10 mouse cellular contexts compared by ENCODE assay signal in the genomic region with DNA sequence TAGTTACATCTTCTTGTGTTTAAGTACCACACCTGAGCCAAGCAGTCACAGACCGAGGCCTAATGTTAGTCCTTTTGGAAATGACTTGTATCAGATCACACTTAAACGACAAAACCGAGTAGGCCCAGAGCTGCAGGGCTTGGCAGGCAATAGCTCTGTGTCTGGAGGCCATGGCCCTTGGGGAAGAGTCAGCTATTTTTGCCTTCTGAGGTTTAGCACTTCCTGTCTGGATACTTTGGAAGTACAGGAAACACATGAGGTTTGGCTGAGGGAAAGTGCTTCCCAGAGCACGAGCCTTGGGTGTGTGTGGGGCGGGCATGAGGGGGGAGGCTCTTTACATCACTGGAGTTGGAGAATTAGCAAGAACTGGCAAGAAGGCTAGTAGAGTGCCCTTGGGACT. TPM values are rescaled to one million over a fixed set of nuclear protein-coding genes. Genes with fewer than 3 reads are reported as not detected.
DNase-seq lines count a peak whose midpoint lies in the region; ATAC-seq and TF ChIP-seq lines count a peak whose summit lies in the region.
"Had no signal": no experiment of that assay in that cellular context is flagged by ENCODE, and none has a peak within 500 bp of the region (broad histone marks: within the 10 kb centered on the region; RNA-seq: fewer than 3 reads in every experiment).

No protein-coding gene starts in this region.

- ATAC-seq in embryonic facial prominence, embryonic 14.5 days (ENCODE audit: low read depth) = 0 out of 2 replicates have a peak, but pooled peaks have one; percentile 33
- ATAC-seq in megakaryocyte, adult 5-6 weeks (ENCODE audit: poor library complexity, severe bottlenecking) = no peak
- ATAC-seq in hindbrain, embryonic 16.5 days = no peak
- ATAC-seq: intestine, embryonic 15.5 days had no signal

- H3K36me3 ChIP-seq in embryonic facial prominence, embryonic 14.5 days (ENCODE audit: control insufficient read depth, insufficient read depth, low read length) = no peaks in the 10 kb centered on the region
- no peaks in the 10 kb centered on the region for H3K36me3 ChIP-seq in embryonic facial prominence, embryonic 10.5 days (replicated peaks)
- H3K36me3 ChIP-seq in megakaryocyte, embryonic 14.5 days (replicated peaks; ENCODE audit: low read length) = no peaks in the 10 kb centered on the region
- no peaks in the 10 kb centered on the region for H3K36me3 ChIP-seq in kidney, adult 2 months (ENCODE audit: control insufficient read depth, insufficient read depth, low read length)
- H3K36me3 ChIP-seq in hindbrain, embryonic 16.5 days (ENCODE audit: control insufficient read depth, insufficient read depth, low read length) = no peaks in the 10 kb centered on the region
- H3K36me3 ChIP-seq: intestine, embryonic 15.5 days had no signal

- peak; percentile 50 for DNase-seq in embryonic facial prominence, embryonic 14.5 days (ENCODE audit: low spot score)
- DNase-seq in embryonic facial prominence, embryonic 10.5 days (ENCODE audit: low spot score) = no peak
- DNase-seq in kidney, adult 2 months = peak; percentile 83
- no peak for DNase-seq in T-cell, adult 2 months (ENCODE audit: low spot score)
- DNase-seq in thymus, postnatal 25 days = no peak

- no peak overlapping the region for H3K4me3 ChIP-seq in embryonic facial prominence, embryonic 14.5 days (ENCODE audit: low read depth, low read length)
- no peak overlapping the region for H3K4me3 ChIP-seq in embryonic facial prominence, embryonic 10.5 days
- H3K4me3 ChIP-seq in megakaryocyte, embryonic 14.5 days (replicated peaks) = peak overlapping the region; percentile 12
- H3K4me3 ChIP-seq in kidney, adult 2 months (ENCODE audit: insufficient read depth, low read depth, low read length) = no peak overlapping the region
- H3K4me3 ChIP-seq in hindbrain, embryonic 16.5 days (ENCODE audit: low read length) = no peak overlapping the region
- H3K4me3 ChIP-seq: intestine, embryonic 15.5 days had no signal

- no peak overlapping the region for H3K9ac ChIP-seq in embryonic facial prominence, embryonic 14.5 days (ENCODE audit: low read depth, low read length)
- H3K9ac ChIP-seq in hindbrain, embryonic 16.5 days (ENCODE audit: low read depth, low read length) = no peak overlapping the region
- H3K9ac ChIP-seq: intestine, embryonic 15.5 days had no signal

- H3K4me1 ChIP-seq in embryonic facial prominence, embryonic 14.5 days (ENCODE audit: control insufficient read depth, insufficient read depth, low read length) = peaks cover 3% of the 10 kb centered on the region; the same call in 1 of the 2 replicates
- 0 out of 2 replicates have a peak, but pooled peaks cover 3% of the 10 kb centered on the region for H3K4me1 ChIP-seq in embryonic facial prominence, embryonic 10.5 days
- peaks cover 94% of the 10 kb centered on the region for H3K4me1 ChIP-seq in megakaryocyte, embryonic 14.5 days
- H3K4me1 ChIP-seq in kidney, adult 2 months (ENCODE audit: control insufficient read depth, insufficient read depth, low read length) = 0 out of 2 replicates have a peak, but pooled peaks cover 3% of the 10 kb centered on the region
- no peaks in the 10 kb centered on the region for H3K4me1 ChIP-seq in hindbrain, embryonic 16.5 days (ENCODE audit: control insufficient read depth, insufficient read depth, low read depth, low read length)
- H3K4me1 ChIP-seq: intestine, embryonic 15.5 days had no signal

- WGBS in embryonic facial prominence, embryonic 14.5 days = 45% methylated on average over 5 of the region's 5 CpGs
- WGBS in embryonic facial prominence, embryonic 10.5 days = 66% methylated on average over 5 of the region's 5 CpGs
- 55% methylated on average over 5 of the region's 5 CpGs for WGBS in kidney, adult 2 months
- 79% methylated on average over 5 of the region's 5 CpGs for WGBS in hindbrain, embryonic 16.5 days

- H3K27me3 ChIP-seq in embryonic facial prominence, embryonic 14.5 days (replicated peaks; ENCODE audit: control insufficient read depth, insufficient read depth, low read length) = no peaks in the 10 kb centered on the region
- H3K27me3 ChIP-seq in embryonic facial prominence, embryonic 10.5 days (replicated peaks; ENCODE audit: low read depth, poor library complexity, severe bottlenecking) = no peaks in the 10 kb centered on the region
- no peaks in the 10 kb centered on the region for H3K27me3 ChIP-seq in megakaryocyte, embryonic 14.5 days (replicated peaks)
- H3K27me3 ChIP-seq in kidney, adult 2 months (replicated peaks; ENCODE audit: control insufficient read depth, insufficient read depth, low read length) = no peaks in the 10 kb centered on the region
- H3K27me3 ChIP-seq in hindbrain, embryonic 16.5 days (replicated peaks; ENCODE audit: control insufficient read depth, insufficient read depth, low read length) = no peaks in the 10 kb centered on the region
- H3K27me3 ChIP-seq: intestine, embryonic 15.5 days had no signal

- no peaks in the 10 kb centered on the region for H3K9me3 ChIP-seq in embryonic facial prominence, embryonic 14.5 days (ENCODE audit: control insufficient read depth, low read length)
- H3K9me3 ChIP-seq in embryonic facial prominence, embryonic 10.5 days = no peaks in the 10 kb centered on the region
- H3K9me3 ChIP-seq in megakaryocyte, embryonic 14.5 days = no peaks in the 10 kb centered on the region
- H3K9me3 ChIP-seq in hindbrain, embryonic 16.5 days (ENCODE audit: control insufficient read depth, low read length) = no peaks in the 10 kb centered on the region
- H3K9me3 ChIP-seq: intestine, embryonic 15.5 days had no signal

- H3K27ac ChIP-seq in embryonic facial prominence, embryonic 14.5 days (replicated peaks; ENCODE audit: low read depth, low read length) = no peak overlapping the region
- no peak overlapping the region for H3K27ac ChIP-seq in embryonic facial prominence, embryonic 10.5 days (replicated peaks)
- peak overlapping the region; percentile 64 for H3K27ac ChIP-seq in kidney, adult 2 months (ENCODE audit: insufficient read depth, low read depth, low read length)
- H3K27ac ChIP-seq in hindbrain, embryonic 16.5 days (ENCODE audit: low read depth, low read length) = no peak overlapping the region
- H3K27ac ChIP-seq: intestine, embryonic 15.5 days; stomach, postnatal 0 days had no signal

- H3K4me2 ChIP-seq in embryonic facial prominence, embryonic 14.5 days (ENCODE audit: low read depth, low read length) = no peak overlapping the region
- no peak overlapping the region for H3K4me2 ChIP-seq in hindbrain, embryonic 16.5 days (ENCODE audit: low read length)
- H3K4me2 ChIP-seq: intestine, embryonic 15.5 days had no signal

- no peak for TF ChIP-seq CTCF in kidney, adult 2 months (conservative IDR thresholded peaks at IDR 0.05; ENCODE audit: insufficient read depth, insufficient read length, low read depth, low read length)

- no peak for TF ChIP-seq POLR2A in kidney, adult 2 months (IDR thresholded peaks at IDR 0.05; ENCODE audit: low read depth, low read length)

RNA-seq across cellular contexts. Expression of a gene that starts 13.7 kb away (rescaled TPM):
- 6.8 and 8.5 TPM in 2 replicates for polyA plus RNA-seq in embryonic facial prominence, embryonic 14.5 days (2014; fragmentation: Nextera tagmentation; extraction: Ambion mirVana)
- polyA plus RNA-seq in embryonic facial prominence, embryonic 10.5 days (2016; fragmentation: Nextera tagmentation; extraction: Ambion mirVana) = 5.8 and 6.6 TPM in 2 replicates
- 0.60 and 0.77 TPM in 2 replicates for polyA plus RNA-seq in megakaryocyte, embryonic 14.5 days (2012; ENCODE audit: insufficient read depth, low replicate concordance)
- total RNA-seq in megakaryocyte, adult 5-6 weeks (2015) = 3.6 and 5.8 TPM in 2 replicates
- total RNA-seq in megakaryocyte, adult 5-6 weeks (2017) = 5.2 and 7.8 TPM in 2 replicates
- polyA plus RNA-seq in kidney, adult 2 months (2012; rRNA removed) = 4.9 and 5.0 TPM in 2 replicates
- polyA plus RNA-seq in hindbrain, embryonic 16.5 days (2015; fragmentation: Nextera tagmentation; extraction: Ambion mirVana) = 7.3 and 7.8 TPM in 2 replicates

RNA-seq across cellular contexts. Expression of a gene that starts 14.7 kb away (rescaled TPM):
- 41.6 and 58.0 TPM in 2 replicates for polyA plus RNA-seq in embryonic facial prominence, embryonic 14.5 days (2014; fragmentation: Nextera tagmentation; extraction: Ambion mirVana)
- 8.4 and 8.5 TPM in 2 replicates for polyA plus RNA-seq in embryonic facial prominence, embryonic 10.5 days (2016; fragmentation: Nextera tagmentation; extraction: Ambion mirVana)
- 2.1 and 12.5 TPM in 2 replicates for polyA plus RNA-seq in megakaryocyte, embryonic 14.5 days (2012; ENCODE audit: insufficient read depth, low replicate concordance)
- total RNA-seq in megakaryocyte, adult 5-6 weeks (2015) = 32.9 and 40.5 TPM in 2 replicates
- 16.4 and 20.6 TPM in 2 replicates for total RNA-seq in megakaryocyte, adult 5-6 weeks (2017)
- 42.6 and 49.1 TPM in 2 replicates for polyA plus RNA-seq in kidney, adult 2 months (2012; rRNA removed)
- polyA plus RNA-seq in hindbrain, embryonic 16.5 days (2015; fragmentation: Nextera tagmentation; extraction: Ambion mirVana) = 25.0 and 29.5 TPM in 2 replicates

Comparison
In these comparisons a context has a peak if more than half of its experiments do, and no peak if none do; other contexts are left out.
1. DNase-seq: peak in embryonic facial prominence, embryonic 14.5 days (single experiment) and kidney, adult 2 months (single experiment); none in embryonic facial prominence, embryonic 10.5 days (single experiment), T-cell, adult 2 months (single experiment) and thymus, postnatal 25 days (single experiment).